In genomic region chr8:110694226-110694625, GRCm38 (mm10) we compare ENCODE assay signal across 20 mouse cellular contexts. TPM values are rescaled to one million over a fixed set of nuclear protein-coding genes. Genes with fewer than 3 reads are reported as not detected.
DNase-seq lines count a peak whose midpoint lies in the region; ATAC-seq and TF ChIP-seq lines count a peak whose summit lies in the region.
"Had no signal": no experiment of that assay in that cellular context is flagged by ENCODE, and none has a peak within 500 bp of the region (broad histone marks: within the 10 kb centered on the region; RNA-seq: fewer than 3 reads in every experiment).

No protein-coding gene starts in this region.

- H3K27me3 ChIP-seq in hindbrain, postnatal 0 days (ENCODE audit: insufficient read depth, low read length): no peaks in the 10 kb centered on the region
- H3K27me3 ChIP-seq in hindbrain, embryonic 11.5 days (ENCODE audit: control insufficient read depth, insufficient read depth, low read length): no peaks in the 10 kb centered on the region
- H3K27me3 ChIP-seq in midbrain, embryonic 16.5 days (ENCODE audit: control insufficient read depth, insufficient read depth, low read depth, low read length): no peaks in the 10 kb centered on the region
- H3K27me3 ChIP-seq in midbrain, embryonic 10.5 days (ENCODE audit: low read depth, poor library complexity, severe bottlenecking): no peaks in the 10 kb centered on the region
- H3K27me3 ChIP-seq in neural tube, embryonic 15.5 days (replicated peaks): no peaks in the 10 kb centered on the region
- H3K27me3 ChIP-seq: heart, embryonic 15.5 days; kidney, embryonic 15.5 days had no signal

- WGBS in hindbrain, postnatal 0 days: 69% methylated on average over 5 of the region's 5 CpGs
- WGBS in hindbrain, embryonic 11.5 days: 77% methylated on average over 5 of the region's 5 CpGs
- WGBS in midbrain, embryonic 16.5 days: 75% methylated on average over 5 of the region's 5 CpGs
- 69% methylated on average over 5 of the region's 5 CpGs for WGBS in midbrain, embryonic 10.5 days
- WGBS in neural tube, embryonic 15.5 days: 86% methylated on average over 5 of the region's 5 CpGs

- ATAC-seq in hindbrain, postnatal 0 days: no peak
- no peak for ATAC-seq in hindbrain, embryonic 11.5 days (ENCODE audit: low FRiP score)
- no peak for ATAC-seq in midbrain, embryonic 16.5 days
- ATAC-seq in neural tube, embryonic 15.5 days (ENCODE audit: low FRiP score): no peak
- ATAC-seq: intestine, postnatal 0 days; lung, postnatal 0 days had no signal

- no peak overlapping the region for H3K4me3 ChIP-seq in hindbrain, postnatal 0 days (ENCODE audit: low read length)
- H3K4me3 ChIP-seq in hindbrain, embryonic 11.5 days (ENCODE audit: low read depth, low read length): no peak overlapping the region
- no peak overlapping the region for H3K4me3 ChIP-seq in midbrain, embryonic 16.5 days (ENCODE audit: low read depth, low read length)
- H3K4me3 ChIP-seq in midbrain, embryonic 10.5 days: no peak overlapping the region
- H3K4me3 ChIP-seq in neural tube, embryonic 15.5 days (replicated peaks): no peak overlapping the region
- H3K4me3 ChIP-seq: forebrain, embryonic 10.5 days; heart, embryonic 15.5 days; kidney, embryonic 15.5 days had no signal

- peaks cover 24% of the 10 kb centered on the region for H3K4me1 ChIP-seq in hindbrain, postnatal 0 days (ENCODE audit: insufficient read depth, low read length)
- peaks cover 2% of the 10 kb centered on the region; the same call in 1 of the 2 replicates for H3K4me1 ChIP-seq in hindbrain, embryonic 11.5 days (replicated peaks; ENCODE audit: control insufficient read depth, insufficient read depth, low read length)
- H3K4me1 ChIP-seq in midbrain, embryonic 16.5 days (ENCODE audit: control insufficient read depth, insufficient read depth, low read length): peaks cover 9% of the 10 kb centered on the region
- H3K4me1 ChIP-seq in midbrain, embryonic 10.5 days: peaks cover 10% of the 10 kb centered on the region; the same call in 1 of the 2 replicates
- peaks cover 26% of the 10 kb centered on the region for H3K4me1 ChIP-seq in neural tube, embryonic 15.5 days

- DNase-seq in cerebellum, adult 9-11 months: peak; percentile 56
- no peak for DNase-seq in cerebellum, postnatal 10 days
- DNase-seq in hindbrain, postnatal 0 days (ENCODE audit: low spot score): no peak
- DNase-seq in hindbrain, embryonic 11.5 days (ENCODE audit: low spot score): no peak
- DNase-seq in midbrain, embryonic 10.5 days (ENCODE audit: low spot score): no peak
- DNase-seq: adrenal gland, postnatal 36 days; B cell, adult 2 months; gastrocnemius, postnatal 14 days; heart, adult 18-20 months; heart, postnatal 4 days; kidney, postnatal 4 days; liver; right cerebral cortex, postnatal 4 days had no signal

- H3K36me3 ChIP-seq in hindbrain, postnatal 0 days (ENCODE audit: insufficient read depth, low read length): peaks cover 3% of the 10 kb centered on the region; the same call in 1 of the 2 replicates
- 0 out of 2 replicates have a peak, but pooled peaks cover 2% of the 10 kb centered on the region for H3K36me3 ChIP-seq in hindbrain, embryonic 11.5 days (ENCODE audit: control insufficient read depth, insufficient read depth, low read length)
- H3K36me3 ChIP-seq in midbrain, embryonic 16.5 days (ENCODE audit: control insufficient read depth, insufficient read depth, low read length): peaks cover 10% of the 10 kb centered on the region; the same call in 1 of the 2 replicates
- H3K36me3 ChIP-seq in midbrain, embryonic 10.5 days: peaks cover 50% of the 10 kb centered on the region
- H3K36me3 ChIP-seq in neural tube, embryonic 15.5 days: peaks cover 8% of the 10 kb centered on the region
- H3K36me3 ChIP-seq: heart, embryonic 15.5 days had no signal

- H3K9ac ChIP-seq in hindbrain, postnatal 0 days (replicated peaks; ENCODE audit: low read length): no peak overlapping the region
- H3K9ac ChIP-seq in hindbrain, embryonic 11.5 days (ENCODE audit: low read depth, low read length): no peak overlapping the region
- H3K9ac ChIP-seq in midbrain, embryonic 16.5 days (ENCODE audit: low read depth, low read length): no peak overlapping the region
- no peak overlapping the region for H3K9ac ChIP-seq in neural tube, embryonic 15.5 days (replicated peaks)
- H3K9ac ChIP-seq: heart, embryonic 15.5 days; kidney, embryonic 15.5 days had no signal

- H3K4me2 ChIP-seq in hindbrain, postnatal 0 days (ENCODE audit: low read depth, low read length): no peak overlapping the region
- H3K4me2 ChIP-seq in hindbrain, embryonic 11.5 days (replicated peaks; ENCODE audit: low read depth, low read length): no peak overlapping the region
- H3K4me2 ChIP-seq in midbrain, embryonic 16.5 days (ENCODE audit: low read length): no peak overlapping the region
- H3K4me2 ChIP-seq in neural tube, embryonic 15.5 days: no peak overlapping the region
- H3K4me2 ChIP-seq: heart, embryonic 15.5 days; kidney, embryonic 15.5 days had no signal

- no peak for TF ChIP-seq CTCF in hindbrain, postnatal 0 days (IDR thresholded peaks at IDR 0.05; ENCODE audit: low read depth)

- H3K27ac ChIP-seq in hindbrain, postnatal 0 days: peak overlapping the region; percentile 80
- no peak overlapping the region for H3K27ac ChIP-seq in hindbrain, embryonic 11.5 days (ENCODE audit: low read depth, low read length)
- peak overlapping the region; percentile 58 for H3K27ac ChIP-seq in midbrain, embryonic 16.5 days (ENCODE audit: low read length)
- no peak overlapping the region for H3K27ac ChIP-seq in midbrain, embryonic 10.5 days (replicated peaks)
- H3K27ac ChIP-seq in neural tube, embryonic 15.5 days (replicated peaks): peak overlapping the region; percentile 49
- H3K27ac ChIP-seq: forebrain, embryonic 10.5 days had no signal

- no peaks in the 10 kb centered on the region for H3K9me3 ChIP-seq in hindbrain, postnatal 0 days (ENCODE audit: low read length)
- H3K9me3 ChIP-seq in hindbrain, embryonic 11.5 days (ENCODE audit: control insufficient read depth, low read length): no peaks in the 10 kb centered on the region
- H3K9me3 ChIP-seq in midbrain, embryonic 16.5 days (replicated peaks; ENCODE audit: control insufficient read depth, low read length, poor library complexity, severe bottlenecking): no peaks in the 10 kb centered on the region
- H3K9me3 ChIP-seq in midbrain, embryonic 10.5 days (replicated peaks): no peaks in the 10 kb centered on the region
- no peaks in the 10 kb centered on the region for H3K9me3 ChIP-seq in neural tube, embryonic 15.5 days (replicated peaks)
- H3K9me3 ChIP-seq: forebrain, embryonic 10.5 days; heart, embryonic 15.5 days; kidney, embryonic 15.5 days had no signal

RNA-seq across cellular contexts. Expression of gene Mtss1l, which starts 27.1 kb away (rescaled TPM):
- total RNA-seq in hindbrain, postnatal 0 days (2014; rRNA removed): 76.2 and 81.0 TPM in 2 replicates
- 32.9 TPM in 2 replicates for polyA plus RNA-seq in hindbrain, postnatal 0 days (2015; fragmentation: Nextera tagmentation; extraction: Ambion mirVana)
- 10.5 and 10.8 TPM in 2 replicates for polyA plus RNA-seq in hindbrain, embryonic 11.5 days (2014; fragmentation: Nextera tagmentation; extraction: Ambion mirVana)
- polyA plus RNA-seq in midbrain, embryonic 16.5 days (2015; fragmentation: Nextera tagmentation; extraction: Ambion mirVana): 24.5 and 24.9 TPM in 2 replicates
- 4.9 and 5.0 TPM in 2 replicates for polyA plus RNA-seq in midbrain, embryonic 10.5 days (2016; fragmentation: Nextera tagmentation; extraction: Ambion mirVana)
- 21.2 and 31.8 TPM in 2 replicates for polyA plus RNA-seq in neural tube, embryonic 15.5 days (2015; fragmentation: Nextera tagmentation; extraction: Ambion mirVana)

Comparison
In these comparisons a context has a peak if more than half of its experiments do, and no peak if none do; other contexts are left out.
1. H3K27ac ChIP-seq: peak in hindbrain, postnatal 0 days (single experiment), midbrain, embryonic 16.5 days (single experiment) and neural tube, embryonic 15.5 days (single experiment); none in hindbrain, embryonic 11.5 days (single experiment) and midbrain, embryonic 10.5 days (single experiment).